Mouse (Mus musculus) MEL (cell line): ENCODE data around the gene Tyw1. TPM values are rescaled to one million over a fixed set of nuclear protein-coding genes. Genes with fewer than 3 reads are reported as not detected.

Source experiments
- DNase-seq: peaks from one replicate; pipeline ENCODE4 v3.0.0; 2011; ENCODE audit warnings: low read depth, low spot score
- H3K27ac ChIP-seq: 2 replicates; pipeline ENCODE4 v1.5.1; 2012; ENCODE audit warnings: low read depth, mild to moderate bottlenecking, control low read depth, low read length, moderate library complexity; ENCODE audit not compliant: control insufficient read depth
- H3K27me3 ChIP-seq, 2 experiments: fragments of 150-350 bp in 1 of 2; sonication (generic) in 1 of 2; 2 replicates each; pipeline ENCODE4 v1.6.1; 2012; ENCODE audit warnings: low read length in 2 of 2, mild to moderate bottlenecking in 2 of 2, improper control_type of control experiment in 1 of 2, moderate library complexity in 1 of 2; ENCODE audit not compliant: insufficient read depth in 2 of 2, control insufficient read depth in 1 of 2
- H3K36me3 ChIP-seq, 2 experiments: 2 replicates each; pipeline ENCODE4 v1.6.1; 2012 to 2014; ENCODE audit warnings: low read length in 2 of 2, improper control_type of control experiment in 1 of 2, inconsistent platforms in 1 of 2, mild to moderate bottlenecking in 1 of 2; ENCODE audit not compliant: insufficient read depth in 2 of 2, control insufficient read depth in 1 of 2
- H3K4me1 ChIP-seq, 2 experiments: fragments of 150-350 bp in 1 of 2; sonication (generic) in 1 of 2; 2 replicates each; pipeline ENCODE4 v1.6.1; 2012; ENCODE audit warnings: low read length in 2 of 2, improper control_type of control experiment in 1 of 2, mild to moderate bottlenecking in 1 of 2; ENCODE audit not compliant: insufficient read depth in 2 of 2, control insufficient read depth in 1 of 2
- H3K4me3 ChIP-seq, 2 experiments: fragments of 150-350 bp in 1 of 2; sonication (generic) in 1 of 2; 2 replicates each; pipeline ENCODE4 v1.5.1; 2012; ENCODE audit warnings: low read depth in 2 of 2, low read length in 2 of 2, mild to moderate bottlenecking in 2 of 2, moderate library complexity in 2 of 2, control low read depth in 1 of 2, improper control_type of control experiment in 1 of 2; ENCODE audit not compliant: control insufficient read depth in 1 of 2, insufficient read depth in 1 of 2
- H3K79me2 ChIP-seq: 2 replicates; pipeline ENCODE4 v1.6.1; 2012; ENCODE audit warnings: mild to moderate bottlenecking, low read length, moderate library complexity; ENCODE audit not compliant: control insufficient read depth, poor library complexity, insufficient read depth
- H3K9ac ChIP-seq: 2 replicates; pipeline ENCODE4 v1.6.1; 2012; ENCODE audit warnings: low read depth, mild to moderate bottlenecking, control low read depth, low read length, moderate library complexity; ENCODE audit not compliant: control insufficient read depth, poor library complexity, severe bottlenecking
- H3K9me3 ChIP-seq: fragments of 150-350 bp; sonication (generic); replicated peaks from 2 replicates; pipeline ENCODE4 v1.6.1; 2012; ENCODE audit warnings: mild to moderate bottlenecking, low read length, improper control_type of control experiment, moderate library complexity; ENCODE audit not compliant: insufficient read depth
- CHD1 ChIP-seq: IDR thresholded peaks from 2 replicates; pipeline ENCODE4 v1.6.1; 2012; ENCODE audit warnings: low read depth, mild to moderate bottlenecking, inconsistent platforms, low read length, improper control_type of control experiment
- CTCF ChIP-seq, 3 experiments: IDR thresholded peaks in 2 of 3; conservative IDR thresholded peaks in 1 of 3; 2 replicates each; pipeline ENCODE4 v1.5.1; 2011 to 2012; ENCODE audit warnings: low read length in 3 of 3, low read depth in 2 of 3, mild to moderate bottlenecking in 2 of 3, improper control_type of control experiment in 1 of 3, inconsistent platforms in 1 of 3, mixed read lengths in 1 of 3, moderate library complexity in 1 of 3; ENCODE audit not compliant: control insufficient read depth in 1 of 3, insufficient read depth in 1 of 3, poor library complexity in 1 of 3, severe bottlenecking in 1 of 3
- E2F4 ChIP-seq: IDR thresholded peaks from 2 replicates; pipeline ENCODE4 v1.6.1; 2011; ENCODE audit warnings: low read depth, low read length, improper control_type of control experiment, borderline replicate concordance
- ELF1 ChIP-seq: IDR thresholded peaks from 2 replicates; pipeline ENCODE4 v1.6.1; 2014; ENCODE audit warnings: low read depth, mild to moderate bottlenecking, inconsistent platforms, low read length, improper control_type of control experiment, moderate library complexity
- EP300 ChIP-seq, 2 experiments: IDR thresholded peaks; 2 replicates each; pipeline ENCODE4 v1.6.1; 2011; ENCODE audit warnings: improper control_type of control experiment in 2 of 2, low read length in 2 of 2, low read depth in 1 of 2, mild to moderate bottlenecking in 1 of 2
- ETS1 ChIP-seq: IDR thresholded peaks from 2 replicates; pipeline ENCODE4 v1.6.1; 2012; ENCODE audit warnings: low read depth, mild to moderate bottlenecking, inconsistent platforms, low read length, improper control_type of control experiment, moderate library complexity
- GABPA ChIP-seq: IDR thresholded peaks from 2 replicates; pipeline ENCODE4 v1.6.1; 2012; ENCODE audit warnings: low read depth, mild to moderate bottlenecking, inconsistent platforms, low read length, improper control_type of control experiment, moderate library complexity
- GATA1 ChIP-seq: IDR thresholded peaks from 2 replicates; pipeline ENCODE4 v1.6.1; 2011; ENCODE audit warnings: low read depth, low read length, improper control_type of control experiment
- HCFC1 ChIP-seq: IDR thresholded peaks from 2 replicates; pipeline ENCODE4 v1.6.1; 2012; ENCODE audit warnings: low read depth, mild to moderate bottlenecking, inconsistent platforms, low read length, improper control_type of control experiment, moderate library complexity
- JUND ChIP-seq: IDR thresholded peaks from 2 replicates; pipeline ENCODE4 v1.6.1; 2011; ENCODE audit warnings: low read depth, mild to moderate bottlenecking, improper control_type of control experiment, low read length
- KAT2A ChIP-seq: conservative IDR thresholded peaks from 2 replicates; pipeline ENCODE4 v1.6.1; 2012; ENCODE audit warnings: low read depth, low read length, improper control_type of control experiment, inconsistent platforms
- MAFK ChIP-seq: IDR thresholded peaks from 2 replicates; pipeline ENCODE4 v1.6.1; 2011; ENCODE audit warnings: low read depth, mild to moderate bottlenecking, low read length, improper control_type of control experiment, borderline replicate concordance
- MAX ChIP-seq: IDR thresholded peaks from 2 replicates; pipeline ENCODE4 v1.6.1; 2011; ENCODE audit warnings: low read length, improper control_type of control experiment
- MAZ ChIP-seq: IDR thresholded peaks from 2 replicates; pipeline ENCODE4 v1.6.1; 2012; ENCODE audit warnings: low read depth, mild to moderate bottlenecking, inconsistent platforms, low read length, improper control_type of control experiment
- MEF2A ChIP-seq: IDR thresholded peaks from 2 replicates; pipeline ENCODE4 v1.6.1; 2014; ENCODE audit warnings: low read depth, mild to moderate bottlenecking, inconsistent platforms, low read length, improper control_type of control experiment; ENCODE audit not compliant: poor library complexity, insufficient replicate concordance, severe bottlenecking; ENCODE audit errors: extremely low read depth
- MYB ChIP-seq: IDR thresholded peaks from 2 replicates; pipeline ENCODE4 v1.6.1; 2011; ENCODE audit warnings: mild to moderate bottlenecking, low read depth, low read length, improper control_type of control experiment
- MYC ChIP-seq: IDR thresholded peaks from 2 replicates; pipeline ENCODE4 v1.6.1; 2011; ENCODE audit warnings: low read depth, mild to moderate bottlenecking, low read length, improper control_type of control experiment, moderate library complexity
- NELFE ChIP-seq: IDR thresholded peaks from 2 replicates; pipeline ENCODE4 v1.6.1; 2011; ENCODE audit warnings: low read depth, low read length, improper control_type of control experiment
- NRF1 ChIP-seq: IDR thresholded peaks from 2 replicates; pipeline ENCODE4 v1.6.1; 2014; ENCODE audit warnings: low read depth, mild to moderate bottlenecking, inconsistent platforms, low read length, improper control_type of control experiment, moderate library complexity; ENCODE audit not compliant: poor library complexity, insufficient read depth, severe bottlenecking
- POLR2A ChIP-seq, 2 experiments: IDR thresholded peaks; 2 replicates each; pipeline ENCODE4 v1.6.1; 2011 to 2012; ENCODE audit warnings: low read length in 2 of 2, mild to moderate bottlenecking in 2 of 2, control low read depth in 1 of 2, improper control_type of control experiment in 1 of 2, low read depth in 1 of 2, moderate library complexity in 1 of 2; ENCODE audit not compliant: control insufficient read depth in 1 of 2, insufficient read depth in 1 of 2, poor library complexity in 1 of 2
- POLR2AphosphoS2 ChIP-seq: IDR thresholded peaks from 2 replicates; pipeline ENCODE4 v1.6.1; 2011; ENCODE audit warnings: low read length, improper control_type of control experiment
- POLR2AphosphoS5 ChIP-seq: IDR thresholded peaks from 2 replicates; pipeline ENCODE4 v1.6.1; 2012; ENCODE audit warnings: low read depth, borderline replicate concordance, mild to moderate bottlenecking, inconsistent platforms, low read length, moderate library complexity, mixed read lengths
- RCOR1 ChIP-seq: IDR thresholded peaks from 2 replicates; pipeline ENCODE4 v1.6.1; 2012; ENCODE audit warnings: low read depth, mild to moderate bottlenecking, inconsistent platforms, low read length, improper control_type of control experiment
- SIN3A ChIP-seq: IDR thresholded peaks from 2 replicates; pipeline ENCODE4 v1.6.1; 2012; ENCODE audit warnings: low read length, improper control_type of control experiment, inconsistent platforms
- TAL1 ChIP-seq: IDR thresholded peaks from 2 replicates; pipeline ENCODE4 v1.6.1; 2012; ENCODE audit warnings: mild to moderate bottlenecking, inconsistent platforms, low read length, moderate library complexity, mixed read lengths
- TBP ChIP-seq: IDR thresholded peaks from 2 replicates; pipeline ENCODE4 v1.8.0; 2011; ENCODE audit warnings: low read depth, low read length, improper control_type of control experiment
- TCF12 ChIP-seq: IDR thresholded peaks from 2 replicates; pipeline ENCODE4 v1.6.1; 2014; ENCODE audit warnings: low read depth, mild to moderate bottlenecking, inconsistent platforms, low read length, improper control_type of control experiment, moderate library complexity
- UBTF ChIP-seq: IDR thresholded peaks from 2 replicates; pipeline ENCODE4 v1.6.1; 2012; ENCODE audit warnings: low read depth, mild to moderate bottlenecking, inconsistent platforms, low read length, improper control_type of control experiment, moderate library complexity, borderline replicate concordance; ENCODE audit not compliant: insufficient read depth
- USF1 ChIP-seq: IDR thresholded peaks from 2 replicates; pipeline ENCODE4 v1.6.1; 2014; ENCODE audit warnings: low read depth, mild to moderate bottlenecking, inconsistent platforms, low read length, improper control_type of control experiment, moderate library complexity
- USF2 ChIP-seq, 2 experiments: IDR thresholded peaks; 2 replicates each; pipeline ENCODE4 v1.6.1; 2011 to 2012; ENCODE audit warnings: improper control_type of control experiment in 2 of 2, low read length in 2 of 2, borderline replicate concordance in 1 of 2, inconsistent platforms in 1 of 2, low read depth in 1 of 2, mild to moderate bottlenecking in 1 of 2; ENCODE audit not compliant: insufficient read depth in 1 of 2
- ZC3H11A ChIP-seq: IDR thresholded peaks from 2 replicates; pipeline ENCODE4 v1.6.1; 2012; ENCODE audit warnings: low read depth, mild to moderate bottlenecking, inconsistent platforms, low read length, improper control_type of control experiment
- ZKSCAN1 ChIP-seq: IDR thresholded peaks from 2 replicates; pipeline ENCODE4 v1.6.1; 2012; ENCODE audit warnings: low read depth, mild to moderate bottlenecking, inconsistent platforms, low read length, improper control_type of control experiment, moderate library complexity
- ZMIZ1 ChIP-seq: IDR thresholded peaks from 2 replicates; pipeline ENCODE4 v1.6.1; 2012; ENCODE audit warnings: low read depth, mild to moderate bottlenecking, inconsistent platforms, low read length, improper control_type of control experiment, moderate library complexity
- ZNF384 ChIP-seq: IDR thresholded peaks from 2 replicates; pipeline ENCODE4 v1.6.1; 2012; ENCODE audit warnings: low read depth, mild to moderate bottlenecking, inconsistent platforms, low read length, improper control_type of control experiment
- polyA plus RNA-seq, 2 experiments: library from polyadenylated mRNA; stranded (reverse) in 1 of 2; unstranded in 1 of 2; fragments of >175 nt in 1 of 2; fragments of >200 nt in 1 of 2; gene quantifications; 2 replicates each; pipeline versions ENCODE4 v1.2.1 to v1.2.4; 2012; ENCODE audit warnings: low replicate concordance in 2 of 2, low read depth in 1 of 2; ENCODE audit not compliant: insufficient read length in 2 of 2, insufficient read depth in 1 of 2, missing spikeins in 1 of 2
- total RNA-seq: library from RNA; depleted of rRNA; stranded (reverse); fragments of 300-350 nt; gene quantifications from 2 replicates; pipeline ENCODE4 v1.2.3, GENCODE M21; 2012

Tyw1 gene
- total and polyA plus RNA-seq, 3 experiments, result 33.3 to 133 (median 38.8) TPM

DNA sequence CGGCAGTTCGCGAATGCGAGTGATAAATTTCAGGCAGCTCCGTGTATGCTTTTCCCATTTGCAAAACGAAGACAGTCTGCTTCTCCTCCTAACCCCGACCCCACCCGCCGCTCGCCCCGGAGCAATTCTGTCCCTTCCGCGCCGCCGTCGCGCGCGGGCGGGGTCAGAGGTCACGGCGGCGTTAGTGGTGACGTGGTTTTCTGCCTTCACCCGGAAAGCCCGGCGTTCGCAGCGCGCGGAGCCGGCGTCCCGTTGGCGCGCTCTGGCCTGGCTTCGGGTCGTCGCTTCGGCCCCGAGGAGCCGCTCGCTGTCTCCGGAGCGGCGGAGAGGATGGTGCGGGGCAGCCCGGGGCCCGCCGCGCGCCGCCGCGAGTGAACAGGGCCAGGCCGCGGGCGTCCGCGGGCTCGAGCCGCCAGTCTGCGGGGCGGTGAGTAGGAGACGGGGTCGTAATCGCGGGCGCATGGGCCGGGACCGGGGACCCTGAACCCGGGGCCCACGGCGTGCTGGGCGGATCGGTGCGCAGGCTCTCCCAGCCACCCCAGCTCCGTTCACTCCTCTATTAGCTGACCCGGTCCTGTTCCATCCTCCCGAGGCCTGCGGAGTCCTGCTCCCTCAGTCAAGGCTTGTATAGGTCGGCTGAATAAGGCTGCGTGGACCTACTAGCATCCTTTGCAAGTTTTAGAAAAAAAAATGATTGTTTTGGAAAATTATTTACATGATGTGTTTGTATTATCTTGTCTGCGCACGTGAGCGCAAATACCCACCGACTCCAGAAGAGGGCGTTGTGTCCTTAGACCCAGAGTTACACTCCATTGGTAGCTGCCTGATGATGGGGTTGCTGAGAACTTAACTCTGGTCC, 33.0 kb upstream of the Tyw1 start:
- peak; percentile 92 for DNase-seq
- peak overlapping the region; percentile 80 for H3K27ac ChIP-seq
- H3K9ac ChIP-seq, result peak overlapping the region; percentile 99
- H3K27me3 ChIP-seq, result no peaks in the 10 kb centered on the region
- no peaks in the 10 kb centered on the region for H3K9me3 ChIP-seq
- peaks cover 49% of the 10 kb centered on the region for H3K79me2 ChIP-seq
- peaks cover 14 to 23% of the 10 kb centered on the region in 2 experiments for H3K36me3 ChIP-seq
- H3K4me1 ChIP-seq, result peaks cover 0 to 25% of the 10 kb centered on the region in 2 experiments; a peak in 3 of 4 replicates
- H3K4me3 ChIP-seq, result peak overlapping the region; percentile 97 to 100
- TF ChIP-seq MAZ, result peak; percentile 100
- TF ChIP-seq GATA1, result peak; percentile 49
- peak; percentile 51 to 63; a peak in 1 of 4 replicates for TF ChIP-seq POLR2A (IDR thresholded peaks at IDR 0.05; ENCODE audit: control insufficient read depth in 1 of 2, insufficient read depth in 1 of 2, low read depth in 1 of 2, low read length in 2 of 2, poor library complexity in 1 of 2)
- TF ChIP-seq TCF12, result peak; percentile 68
- no peak for TF ChIP-seq NRF1
- TF ChIP-seq ZKSCAN1, result no peak
- no peak for TF ChIP-seq POLR2AphosphoS5
- TF ChIP-seq E2F4, result peak; percentile 33; the same call in 1 of the 2 replicates
- no peak for TF ChIP-seq ZC3H11A
- no peak for TF ChIP-seq MYB
- TF ChIP-seq ZNF384, result peak; percentile 34; the same call in 1 of the 2 replicates
- peak; percentile 40; the same call in 1 of the 2 replicates for TF ChIP-seq ETS1
- no peak for TF ChIP-seq USF2 (IDR thresholded peaks at IDR 0.05; ENCODE audit: borderline replicate concordance in 1 of 2, insufficient read depth in 1 of 2, low read depth in 1 of 2, low read length in 2 of 2)
- peak; percentile 62 to 77 (median 66) for TF ChIP-seq CTCF (IDR thresholded peaks at IDR 0.05 in 2 of 3, conservative IDR thresholded peaks at IDR 0.05 in 1 of 3; ENCODE audit: control insufficient read depth in 1 of 3, insufficient read depth in 1 of 3, low read depth in 2 of 3, low read length in 3 of 3, poor library complexity in 1 of 3, severe bottlenecking in 1 of 3)
- peak; percentile 88 for TF ChIP-seq NELFE
- TF ChIP-seq MAFK, result no peak
- TF ChIP-seq MYC, result peak; percentile 94
- TF ChIP-seq RCOR1, result no peak
- TF ChIP-seq EP300 (IDR thresholded peaks at IDR 0.05; ENCODE audit: low read depth in 1 of 2, low read length in 2 of 2), result no peak
- TF ChIP-seq MEF2A, result no peak
- TF ChIP-seq MAX, result peak; percentile 80
- 0 out of 2 replicates have a peak, but pooled peaks have one; percentile 34 for TF ChIP-seq TBP
- no peak for TF ChIP-seq JUND
- TF ChIP-seq POLR2AphosphoS2, result peak; percentile 67; the same call in 1 of the 2 replicates
- TF ChIP-seq UBTF, result no peak
- TF ChIP-seq USF1, result peak; percentile 80
- TF ChIP-seq HCFC1, result peak; percentile 97
- peak; percentile 95 for TF ChIP-seq SIN3A
- TF ChIP-seq GABPA, result no peak
- TF ChIP-seq KAT2A, result peak; percentile 90; the same call in 1 of the 2 replicates
- TF ChIP-seq CHD1, result peak; percentile 85; the same call in 1 of the 2 replicates
- TF ChIP-seq ELF1, result peak; percentile 97
- 0 out of 2 replicates have a peak, but pooled peaks have one; percentile 48 for TF ChIP-seq ZMIZ1
- no peak for TF ChIP-seq TAL1
